Mouse (Mus musculus) spleen, adult 2 months (tissue): Measurements from ENCODE around the gene Cops7b.

Experiments
- CTCF ChIP-seq: fragments of 200-500 bp; IDR thresholded peaks from 2 replicates; pipeline ENCODE4 v1.5.1; 2011; ENCODE audit warnings: mild to moderate bottlenecking, inconsistent platforms; ENCODE audit not compliant: insufficient read depth, insufficient read length, insufficient replicate concordance; ENCODE audit errors: extremely low read depth
- POLR2A ChIP-seq: fragments of 200-500 bp; IDR thresholded peaks from 2 replicates; pipeline ENCODE4 v1.6.1; 2011; ENCODE audit warnings: low read depth, low read length, inconsistent platforms

DNA sequence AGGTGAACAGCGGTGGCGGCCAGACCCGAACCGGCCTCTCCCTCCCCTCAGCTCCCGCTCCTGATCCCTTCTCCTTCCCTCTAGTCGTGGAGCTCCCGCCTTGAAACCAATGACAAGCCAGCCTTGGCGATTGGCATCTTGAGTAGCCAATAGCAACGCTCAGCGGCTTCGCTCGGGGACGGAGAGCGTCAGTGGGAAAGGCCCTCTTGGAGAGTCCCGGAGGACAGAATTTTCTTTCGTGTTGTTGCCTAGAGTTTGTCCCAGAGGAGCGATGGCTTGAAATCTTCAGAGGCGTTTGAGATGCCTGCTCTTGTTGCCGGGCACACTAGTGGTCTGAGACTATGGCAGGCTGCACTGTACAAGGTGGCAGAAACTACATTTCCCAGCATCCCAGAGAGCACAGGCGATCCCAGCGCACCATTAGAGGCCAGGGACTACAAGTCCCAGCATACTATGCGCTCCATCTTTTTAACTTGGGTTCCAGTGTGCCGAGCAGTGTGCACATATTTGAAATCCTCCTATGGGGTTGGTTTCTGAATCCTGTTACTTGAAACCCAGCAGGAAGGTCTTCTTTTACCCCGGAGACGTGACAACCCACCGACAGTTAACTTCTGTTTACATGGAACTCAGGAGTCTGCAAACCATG is at the start of gene Cops7b, which contains the start of gene Pde6d:
- TF ChIP-seq CTCF, result no peak
- peak; percentile 53 for TF ChIP-seq POLR2A
